Mouse (Mus musculus): ENCODE results near the gene Csnk2b.

Csnk2b gene

DNA sequence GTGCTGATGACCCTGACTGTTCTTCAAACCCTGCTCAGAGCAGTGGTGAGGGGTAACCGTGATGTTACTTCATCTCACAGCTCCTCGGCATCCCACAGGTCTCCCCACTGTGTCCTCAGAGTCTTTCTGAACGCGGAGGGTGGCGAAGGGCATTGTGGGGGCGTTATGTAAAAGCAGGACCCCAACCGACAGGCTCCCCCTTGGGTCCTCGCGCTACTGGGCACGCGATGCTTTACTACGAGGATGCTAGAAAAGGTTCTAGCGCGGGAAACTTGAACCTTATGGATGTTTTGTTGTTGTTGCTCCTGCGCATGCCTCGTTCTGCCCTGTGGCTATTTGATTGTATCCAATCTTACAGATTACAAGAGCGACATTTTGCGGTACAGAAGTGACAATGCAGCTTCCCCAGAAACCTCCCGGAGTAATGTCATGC is at the start of gene Csnk2b:
Csnk2b (minus strand) TSS at position 183 of the 433 bp plus-strand sequence.
- in situ Hi-C loops (cut with MboI, MseI), result loop anchor here (5.0 kb wide), 1 partner anchor 70 kb away; no protein-coding TSS in a partner anchor

DNA sequence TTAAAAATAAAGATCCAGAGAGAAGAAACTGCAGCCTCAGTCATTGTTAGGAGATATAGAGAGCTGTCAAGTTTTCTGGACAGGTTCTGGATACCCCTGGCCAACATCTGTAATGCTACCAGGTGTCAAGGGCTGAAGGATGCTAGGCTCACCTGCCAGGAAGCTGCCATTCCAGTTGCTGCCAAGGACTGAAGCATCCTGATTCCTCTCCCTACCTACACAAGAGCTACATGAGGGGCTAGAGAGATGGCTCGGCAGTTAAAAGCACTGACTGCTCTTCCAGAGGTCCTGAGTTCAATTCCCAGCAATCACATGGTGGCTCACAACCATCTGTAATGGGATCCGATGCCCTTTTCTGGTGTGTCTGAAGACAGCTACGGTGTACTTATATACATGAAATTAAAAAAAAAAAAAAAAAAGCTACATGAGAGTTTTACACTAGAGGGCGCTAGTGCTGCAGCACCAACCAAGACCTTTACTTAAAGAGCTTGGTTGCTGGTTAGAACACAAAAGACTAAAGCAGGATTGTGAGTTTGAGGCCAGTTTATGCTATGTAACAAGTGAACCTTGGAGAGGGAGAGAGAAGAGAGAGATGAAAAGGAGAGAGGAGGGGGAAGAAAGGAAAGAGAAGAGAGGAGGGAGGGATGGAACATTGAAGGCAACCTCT is 46.8 kb upstream of the Csnk2b start:
- in situ Hi-C loops (cut with MboI, MseI), result loop anchor here (5.0 kb wide), 1 partner anchor 64 kb away; the partner anchor contains the start of gene Atp6v1g2

DNA sequence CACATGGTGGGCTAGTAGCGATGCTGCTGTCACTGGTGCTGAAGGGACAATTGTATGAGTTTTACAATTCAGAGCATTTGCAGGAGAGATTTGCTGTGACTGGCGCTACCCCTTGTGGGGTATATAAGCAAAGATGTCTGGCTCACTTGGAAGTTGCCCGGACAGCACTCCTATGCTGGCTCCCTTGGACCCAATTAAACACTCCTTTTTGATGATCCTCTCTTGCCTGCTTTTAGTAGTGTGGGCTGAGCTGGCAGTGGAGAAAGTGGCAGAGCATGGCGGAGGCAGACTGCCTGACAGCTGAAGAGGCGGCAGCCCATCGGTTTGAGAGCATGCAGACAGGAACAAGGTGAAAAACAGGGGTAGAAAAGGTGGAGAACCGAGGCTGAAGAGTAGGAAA is 45.9 kb upstream of the Csnk2b start:
- in situ Hi-C loops (cut with MboI, MseI), result loop anchor here (5.0 kb wide), 1 partner anchor 65 kb away; the partner anchor contains the start of gene Atp6v1g2

DNA sequence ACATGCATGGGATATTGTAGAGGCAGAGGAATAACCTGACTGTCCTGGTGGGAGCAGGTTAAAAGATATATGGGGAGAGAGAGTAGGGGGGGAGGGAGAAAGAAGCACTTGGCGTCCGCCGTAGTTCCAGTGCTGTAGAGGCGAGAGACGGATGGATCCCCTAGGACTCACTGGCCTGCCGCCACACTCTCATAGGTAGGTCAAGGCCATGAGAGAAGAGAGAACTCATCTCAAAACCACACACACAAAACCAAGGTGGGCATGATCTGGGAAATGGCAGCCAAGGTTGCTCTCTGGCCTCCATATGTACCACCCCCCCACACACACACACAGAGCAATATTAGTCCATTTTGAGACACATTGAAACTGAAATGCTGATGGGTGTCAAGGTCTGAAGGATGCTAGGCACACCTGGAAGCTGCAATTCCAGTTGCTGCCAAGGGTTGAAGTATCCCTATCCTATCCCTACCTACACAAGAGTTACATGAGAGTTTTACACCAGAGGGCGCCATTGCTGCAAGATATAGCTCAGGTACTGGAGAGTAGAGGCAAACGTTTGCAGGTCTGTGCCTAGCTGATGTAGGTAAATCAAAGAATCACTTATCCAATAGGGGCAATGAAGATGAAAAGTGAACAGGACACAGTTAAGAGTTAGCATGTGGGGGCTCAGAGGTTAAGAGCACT is 44.6 kb upstream of the Csnk2b start:
- in situ Hi-C loops (cut with MboI, MseI), result loop anchor here (5.0 kb wide), 1 partner anchor 66 kb away; the partner anchor contains the start of gene Atp6v1g2

DNA sequence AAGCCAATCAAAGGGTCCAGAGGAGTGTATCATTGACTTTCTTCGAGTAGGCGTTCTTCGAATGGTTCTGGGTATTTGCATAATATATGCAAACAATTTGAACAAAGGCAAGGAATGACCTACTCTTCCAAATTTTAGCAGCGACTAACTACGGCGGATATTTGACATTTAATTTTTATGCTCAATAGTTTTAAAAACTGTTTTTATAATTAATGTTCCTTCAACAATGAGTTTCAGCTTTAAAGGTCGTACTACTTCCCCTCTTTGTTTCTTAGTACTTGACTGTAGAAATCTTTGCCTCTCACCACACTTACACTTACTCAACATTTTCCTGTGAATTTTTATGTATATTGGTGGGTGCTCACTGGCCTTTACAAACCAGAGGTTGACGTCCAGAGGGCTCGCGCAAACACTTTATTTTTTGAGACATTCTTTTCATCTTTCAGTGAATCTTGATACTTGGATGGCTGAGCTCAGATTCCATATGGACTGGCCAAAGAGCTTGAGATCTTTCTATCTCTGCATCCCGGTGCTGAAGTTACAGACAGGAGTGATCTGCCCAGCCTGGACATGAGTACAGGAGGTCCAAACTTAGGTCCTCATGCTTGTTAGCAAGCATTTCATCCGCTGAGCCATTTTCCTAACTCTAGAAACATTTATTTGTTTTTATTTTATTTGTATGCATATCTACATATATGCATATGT is 43.8 kb upstream of the Csnk2b start:
- in situ Hi-C loops (cut with MboI, MseI), result loop anchor here (5.0 kb wide), 1 partner anchor 67 kb away; the partner anchor contains the start of gene Atp6v1g2

DNA sequence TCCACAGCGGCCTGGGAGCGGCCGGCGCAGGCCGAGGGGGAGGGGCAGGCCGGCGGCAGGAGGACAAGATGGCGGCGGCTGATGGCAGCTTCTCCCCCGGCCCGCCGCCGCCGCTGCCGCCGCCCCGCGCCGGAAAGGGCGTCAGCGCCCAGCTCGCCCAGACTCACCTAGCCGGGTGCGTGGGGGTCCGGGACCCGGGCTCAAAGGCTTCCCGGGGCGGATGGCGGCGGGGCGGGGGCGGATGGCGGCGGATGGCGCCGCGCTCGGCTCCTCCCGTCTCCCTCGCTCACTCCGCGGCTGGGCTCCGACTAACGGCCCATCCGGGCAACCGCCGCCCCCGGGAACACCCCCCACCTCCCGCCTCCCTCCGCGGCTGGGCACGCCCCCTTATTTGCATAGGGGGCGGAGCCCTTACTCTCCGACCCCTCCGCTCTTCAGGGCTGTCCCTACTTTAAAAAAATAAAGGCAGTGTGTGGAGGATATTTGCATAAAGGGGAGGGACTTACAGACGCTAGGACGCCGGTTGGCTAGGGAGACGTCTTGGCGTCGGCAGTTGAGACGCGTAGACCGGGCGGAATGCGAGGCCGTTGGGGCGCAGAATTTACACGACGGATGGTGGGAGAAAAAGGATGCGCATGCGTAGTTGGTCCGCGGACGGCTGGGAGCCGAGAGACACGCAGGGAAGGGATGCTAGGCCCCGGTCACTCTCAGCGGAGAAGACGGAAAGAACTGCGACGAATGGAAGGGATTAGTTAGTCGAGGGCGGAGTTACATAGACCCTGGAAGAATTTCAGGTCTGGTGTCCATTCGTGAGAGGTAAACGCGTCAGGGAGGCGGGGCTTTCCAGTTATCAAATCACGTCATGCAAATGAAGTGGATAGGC is 43.0 kb upstream of the Csnk2b start, which contains the start of gene Prrc2a:
Prrc2a (minus strand) TSS at position 330 of the 883 bp plus-strand sequence.
- in situ Hi-C loops (cut with MboI, MseI), result loop anchor here (5.0 kb wide), 1 partner anchor 67 kb away; the partner anchor contains the start of gene Atp6v1g2

DNA sequence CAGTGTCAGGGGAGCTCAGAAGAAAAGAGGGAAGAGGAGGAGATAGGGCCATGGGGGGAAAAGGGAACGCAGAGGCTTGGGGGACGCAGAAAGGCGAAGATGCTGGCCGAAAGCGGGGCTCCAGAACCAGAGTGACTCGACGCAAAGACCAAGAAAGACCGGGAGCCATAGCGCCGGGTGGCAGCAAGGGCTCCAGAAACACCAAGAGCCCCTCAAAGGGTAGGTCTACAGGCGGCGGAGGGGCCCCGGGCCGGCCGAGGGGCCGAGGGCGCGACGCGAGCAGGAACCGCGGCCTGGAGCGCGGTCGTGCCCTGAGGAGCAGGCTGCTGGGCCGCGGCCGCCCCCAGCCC is 42.3 kb upstream of the Csnk2b start:
- in situ Hi-C loops (cut with MboI, MseI), result no loop called here

DNA sequence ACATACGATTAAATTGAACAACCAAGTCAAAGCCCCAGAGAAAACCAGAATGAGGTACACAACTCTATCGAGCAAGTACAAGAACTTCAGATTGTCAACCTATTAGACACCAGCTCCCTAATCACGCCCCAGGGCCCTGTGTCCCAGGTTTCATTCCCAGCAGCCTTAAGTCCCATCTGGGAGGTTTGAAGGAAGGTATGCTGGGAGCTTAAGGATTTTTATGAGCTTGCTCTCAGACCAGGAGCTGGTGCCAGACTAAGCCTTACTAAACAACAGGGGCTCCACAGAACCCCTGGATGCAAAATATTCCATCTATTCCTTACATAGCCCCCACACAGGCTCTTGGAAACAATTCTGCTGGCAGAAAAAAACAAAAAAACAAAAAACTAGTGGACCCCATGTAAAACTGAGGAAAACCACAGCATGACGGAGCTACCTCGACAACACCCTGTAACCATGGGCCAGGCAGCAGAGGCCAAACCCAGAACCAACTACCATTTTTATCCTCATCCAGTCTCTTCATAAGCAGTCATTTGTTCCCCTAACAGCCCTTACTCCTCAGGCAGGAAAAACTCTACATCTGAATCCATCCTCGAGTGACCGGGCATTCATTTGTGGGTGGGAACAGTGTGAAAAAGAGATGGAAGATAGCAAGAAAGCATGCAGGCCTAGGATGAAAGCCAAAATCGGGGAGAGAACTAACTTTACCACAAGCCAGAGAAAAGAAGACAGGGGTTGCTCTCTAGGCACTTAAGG is 41.7 kb upstream of the Csnk2b start:
- in situ Hi-C loops (cut with MboI, MseI), result no loop called here

DNA sequence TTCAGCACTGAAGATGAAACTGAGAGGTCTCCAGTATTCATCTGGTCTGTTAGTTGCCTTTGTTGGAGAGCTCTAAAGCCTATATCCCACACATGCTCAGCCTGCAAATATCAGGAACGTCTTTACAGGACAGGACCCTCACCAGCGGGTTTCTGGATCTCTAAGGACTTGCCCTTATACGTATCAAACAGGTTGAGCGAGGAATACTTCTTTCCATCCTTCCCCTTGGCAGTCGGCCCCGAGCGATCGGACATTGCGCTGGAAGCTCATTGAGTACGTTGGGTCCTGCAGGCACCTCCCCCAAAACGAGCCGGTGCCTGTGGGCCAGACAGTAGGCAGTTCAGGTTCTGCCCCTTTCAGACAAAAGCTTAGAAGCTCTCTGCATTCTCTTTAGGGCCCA is 40.9 kb upstream of the Csnk2b start:
- in situ Hi-C loops (cut with MboI, MseI), result no loop called here

DNA sequence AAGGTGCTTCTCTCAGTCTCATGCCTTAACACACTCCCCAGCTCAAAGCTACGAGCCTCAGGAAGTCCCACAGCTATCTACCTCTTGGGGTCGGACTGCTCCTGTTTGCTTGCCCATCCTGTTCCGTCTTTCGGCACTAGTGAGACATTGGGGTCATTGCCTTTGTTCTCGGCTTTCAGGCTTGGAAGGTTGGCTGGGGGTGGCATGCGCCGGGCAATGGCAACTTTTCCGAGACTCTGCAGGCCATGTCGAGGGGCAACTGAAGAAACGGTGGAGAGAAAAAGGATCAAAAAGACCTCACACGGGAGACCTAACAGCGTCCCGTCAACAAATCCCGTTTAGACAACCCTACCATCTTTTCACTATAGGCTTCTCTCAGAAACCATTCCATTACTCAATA is 40.3 kb upstream of the Csnk2b start:
- in situ Hi-C loops (cut with MboI, MseI), result no loop called here

DNA sequence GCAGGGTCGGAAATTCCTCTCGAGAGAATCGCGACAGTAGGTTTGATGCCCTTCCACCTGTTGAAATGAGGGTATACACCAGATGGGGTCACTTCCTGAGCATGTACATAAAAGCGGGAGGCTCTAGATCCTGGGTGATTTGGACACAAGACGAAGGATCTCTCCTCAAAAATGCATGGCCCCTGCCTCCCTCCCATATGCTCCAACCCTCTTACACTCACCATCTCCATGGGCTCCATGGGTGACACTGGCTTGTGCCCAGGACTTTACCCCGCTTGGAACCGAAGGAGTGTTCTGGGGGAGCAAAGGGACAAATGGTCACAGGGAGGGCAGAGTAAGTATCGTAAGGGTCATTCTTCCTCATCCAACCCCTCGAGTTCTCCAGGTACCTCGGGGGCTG is 39.6 kb upstream of the Csnk2b start:
- in situ Hi-C loops (cut with MboI, MseI), result no loop called here

DNA sequence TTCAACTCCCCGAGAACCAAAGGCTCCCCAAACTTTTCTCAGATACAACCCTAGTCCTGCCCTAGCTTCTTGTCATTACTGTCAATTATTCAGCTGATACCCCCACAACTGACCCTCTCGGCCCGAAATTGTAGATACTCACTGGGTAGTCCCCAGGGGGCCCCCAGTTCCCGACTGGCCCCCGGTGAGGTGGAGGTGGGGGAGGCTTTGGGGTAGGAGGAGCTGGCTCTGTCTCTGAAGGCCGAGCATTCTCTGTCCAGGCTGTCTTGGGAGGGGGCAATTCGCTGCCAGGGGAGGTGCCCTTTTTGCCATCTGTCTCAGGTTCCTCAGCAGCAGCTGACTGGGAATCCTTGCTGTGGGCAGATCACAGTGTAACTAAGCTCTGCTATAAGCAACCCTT is 37.8 kb upstream of the Csnk2b start:
- in situ Hi-C loops (cut with MboI, MseI), result no loop called here

DNA sequence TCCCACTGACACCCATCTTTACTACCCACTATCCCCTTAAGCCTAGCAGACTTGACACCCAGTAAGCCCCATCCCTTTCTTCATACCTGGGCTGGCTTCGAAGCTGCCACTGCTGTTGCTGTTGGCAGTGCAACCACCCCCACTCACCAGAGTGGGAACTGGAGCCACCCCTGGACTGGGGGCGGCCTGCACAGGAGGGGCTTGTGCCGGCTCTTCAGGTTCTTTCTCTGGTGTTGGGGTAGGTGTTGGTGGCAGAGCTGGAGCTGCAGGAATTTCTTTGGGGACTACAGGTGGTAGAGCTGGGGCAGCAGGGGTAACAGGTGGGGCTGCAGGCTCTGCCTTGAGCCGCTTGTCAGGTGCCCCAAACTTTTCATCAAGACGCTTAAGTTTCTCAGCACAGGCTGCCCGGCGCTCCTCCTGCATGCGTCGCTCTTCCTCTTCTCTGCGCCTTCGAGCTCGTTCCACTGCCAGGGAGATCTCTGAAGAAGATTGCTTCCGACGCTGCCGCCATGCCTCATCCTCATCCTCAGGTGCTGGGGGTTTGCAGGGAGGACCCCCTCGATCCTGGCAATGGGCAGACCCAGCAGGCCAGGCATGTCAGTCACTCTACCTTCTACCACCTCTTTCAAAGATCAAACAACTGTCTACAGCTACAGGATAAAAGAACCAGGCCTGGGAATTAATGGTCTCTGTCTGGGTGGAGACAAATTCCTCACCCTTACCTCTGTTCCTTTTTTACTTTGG is 37.2 kb upstream of the Csnk2b start:
- in situ Hi-C loops (cut with MboI, MseI), result no loop called here

DNA sequence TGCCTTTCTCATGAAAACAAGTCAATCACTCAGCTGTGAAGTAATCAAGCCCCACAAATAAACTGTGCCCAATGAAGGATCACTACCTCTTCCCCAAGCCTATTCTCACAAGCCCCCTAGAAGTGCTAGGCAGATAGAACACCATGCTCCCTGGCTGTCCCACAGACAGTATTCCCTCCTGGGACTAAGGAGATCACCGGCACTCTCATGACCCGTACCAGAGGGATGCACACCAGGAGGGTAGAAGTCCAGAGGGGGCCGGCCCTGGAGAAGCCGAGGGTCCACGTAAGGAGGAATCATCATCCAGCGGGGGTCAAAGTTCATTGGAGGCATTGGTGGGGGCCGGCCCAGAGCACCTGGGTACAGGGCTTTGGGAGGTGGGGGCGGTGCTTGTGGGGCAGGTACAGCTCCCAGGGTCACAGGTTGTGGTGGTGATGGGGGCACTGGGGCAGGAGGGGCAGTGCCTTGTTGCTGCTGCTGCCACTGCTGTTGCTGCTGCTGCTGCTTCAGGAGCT is 35.9 kb upstream of the Csnk2b start:
- in situ Hi-C loops (cut with MboI, MseI), result no loop called here

DNA sequence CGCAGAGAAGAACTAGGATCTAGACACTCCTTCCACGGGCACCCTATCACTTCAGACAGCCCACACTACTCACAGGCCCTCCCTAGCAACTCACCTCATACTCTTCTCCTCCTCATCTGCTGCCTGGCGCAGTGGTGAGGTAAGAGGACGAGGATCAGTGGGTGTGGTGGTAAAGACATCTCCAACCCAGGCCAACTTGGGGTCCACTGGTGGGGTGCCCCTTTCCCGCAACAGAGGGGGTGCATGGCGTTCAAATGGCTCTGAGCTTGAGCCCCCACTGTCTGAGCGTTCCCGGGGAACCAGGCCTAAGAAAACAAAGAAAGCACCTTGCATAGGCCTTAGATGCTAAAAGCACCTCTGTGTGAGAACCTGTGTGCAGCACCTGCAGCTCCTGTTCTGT is 35.4 kb upstream of the Csnk2b start:
- in situ Hi-C loops (cut with MboI, MseI), result no loop called here

DNA sequence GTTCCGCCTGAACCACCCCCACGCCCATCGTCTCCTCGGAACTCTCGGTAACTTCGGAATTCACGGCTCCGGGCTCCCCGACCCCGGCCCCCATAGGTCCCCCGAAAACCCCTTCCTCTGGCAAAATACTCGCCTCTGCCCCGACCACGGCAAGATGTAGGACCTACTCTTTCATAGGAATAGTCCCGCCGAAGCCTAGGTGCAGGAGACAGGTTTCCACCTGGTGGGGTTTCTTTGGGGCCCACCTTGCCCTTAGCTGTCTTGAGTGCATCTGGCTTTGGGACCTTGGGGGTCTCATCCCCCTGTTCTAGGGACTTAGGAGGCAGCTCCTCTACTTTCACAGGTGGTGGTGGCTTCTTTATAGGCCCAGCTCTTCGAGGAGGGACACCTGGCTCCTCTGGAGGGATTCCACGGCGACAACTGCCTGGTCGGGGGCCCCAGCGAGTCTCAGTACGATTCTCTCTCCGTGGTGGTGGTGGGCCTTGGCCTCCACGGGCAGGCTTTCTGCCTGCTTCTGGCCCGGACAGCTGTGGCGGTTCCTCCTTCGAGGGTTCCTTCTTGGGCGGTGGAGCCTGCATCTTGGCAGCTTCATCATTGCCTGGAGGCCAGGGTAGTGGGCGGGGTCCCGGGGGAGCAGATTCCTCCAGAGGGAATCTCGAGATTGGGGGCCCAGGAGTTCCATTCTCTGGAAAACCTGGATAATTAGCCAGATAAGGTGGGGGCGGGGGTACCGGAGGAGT is 34.8 kb upstream of the Csnk2b start:
- in situ Hi-C loops (cut with MboI, MseI), result no loop called here

DNA sequence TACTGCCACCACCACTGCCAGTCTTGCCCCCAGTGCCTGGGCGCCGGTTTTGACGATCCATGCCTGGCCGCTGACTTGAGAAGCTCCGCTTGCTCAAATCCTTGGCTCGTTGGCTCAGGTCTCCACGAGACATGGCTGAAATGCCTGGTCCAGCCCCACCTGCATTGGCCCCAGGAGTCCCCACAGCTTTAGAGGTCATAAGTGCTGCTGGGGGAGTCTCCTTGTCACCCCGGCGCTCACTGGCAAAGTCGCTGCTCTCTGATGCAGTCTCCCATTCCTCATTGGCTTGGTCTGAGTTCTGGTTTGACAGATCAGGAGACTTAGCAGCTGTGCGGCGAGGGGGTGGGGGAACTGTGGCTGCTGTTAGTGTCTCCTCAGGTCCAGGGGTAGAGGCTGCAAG is 33.6 kb upstream of the Csnk2b start:
- in situ Hi-C loops (cut with MboI, MseI), result no loop called here

DNA sequence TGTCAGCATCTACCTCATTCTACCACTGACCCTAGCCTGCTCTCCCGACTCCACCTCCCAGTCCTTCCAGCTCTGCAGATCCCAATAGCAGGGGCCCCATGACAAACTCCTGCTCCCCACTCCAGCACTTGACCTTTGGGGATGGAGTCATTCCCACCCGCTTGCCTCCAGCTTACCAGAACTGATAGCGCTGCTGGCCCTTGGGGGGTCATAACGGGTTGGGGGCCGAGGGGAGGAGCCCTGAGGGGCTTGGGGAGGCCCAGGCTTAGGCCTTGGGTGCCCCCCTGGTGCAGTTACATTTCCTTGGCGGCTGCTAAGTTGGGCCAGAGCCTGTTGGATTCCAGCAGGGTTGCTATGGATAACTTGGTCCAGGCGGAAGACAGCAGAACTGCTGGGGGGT is 32.8 kb upstream of the Csnk2b start:
- in situ Hi-C loops (cut with MboI, MseI), result no loop called here

DNA sequence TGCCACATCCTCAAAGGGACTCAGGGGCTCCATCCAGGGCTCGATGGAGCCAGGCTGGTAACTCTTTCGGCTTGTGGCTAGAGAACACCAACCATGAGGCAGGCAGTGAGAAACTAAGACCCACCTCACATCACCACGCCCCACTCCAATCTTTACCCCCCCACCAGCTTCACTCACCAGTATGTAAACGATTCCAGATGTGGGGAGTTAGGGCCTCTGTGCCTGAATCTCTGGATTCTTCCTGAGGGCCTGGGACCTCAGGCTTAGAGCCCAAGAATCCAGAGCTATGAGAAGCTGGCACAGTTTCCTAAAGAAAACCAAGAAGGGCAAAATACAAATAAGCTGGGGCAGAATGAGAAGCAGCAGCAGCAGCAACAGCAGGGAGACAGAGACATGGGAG is 32.1 kb upstream of the Csnk2b start:
- in situ Hi-C loops (cut with MboI, MseI), result no loop called here
